Mouse (Mus musculus) myocyte (in vitro differentiated cells): ENCODE results near the gene Cacna2d4.

Experiments used
- CEBPB ChIP-seq: IDR thresholded peaks from 2 replicates; pipeline ENCODE4 v1.6.1; 2011; ENCODE audit warnings: mild to moderate bottlenecking, moderate library complexity; ENCODE audit not compliant: poor library complexity, insufficient read depth, severe bottlenecking
- E2F4 ChIP-seq: IDR thresholded peaks from one replicate; pipeline ENCODE4 v1.6.1; 2011; ENCODE audit warnings: mild to moderate bottlenecking, control low read depth, moderate library complexity; ENCODE audit not compliant: insufficient read depth
- MAX ChIP-seq: IDR thresholded peaks from one replicate; pipeline ENCODE4 v1.6.1; 2011; ENCODE audit warnings: low read depth, mild to moderate bottlenecking, control low read depth
- MYOD1 ChIP-seq, 3 experiments: IDR thresholded peaks; one replicate each; pipeline ENCODE4 v1.6.1; 2011; ENCODE audit warnings: control low read depth in 2 of 3, low read depth in 2 of 3, mild to moderate bottlenecking in 2 of 3, moderate library complexity in 1 of 3; ENCODE audit not compliant: insufficient read length in 2 of 3, control insufficient read depth in 1 of 3
- MYOG ChIP-seq, 3 experiments: IDR thresholded peaks; one replicate each; pipeline ENCODE4 v1.6.1; 2011; ENCODE audit warnings: control low read depth in 2 of 3, low read depth in 2 of 3, mild to moderate bottlenecking in 2 of 3; ENCODE audit not compliant: insufficient read length in 2 of 3, control insufficient read depth in 1 of 3, insufficient read depth in 1 of 3
- POLR2A ChIP-seq: IDR thresholded peaks from one replicate; pipeline ENCODE4 v1.6.1; 2011; ENCODE audit warnings: low read depth, mild to moderate bottlenecking, control low read depth, moderate library complexity; ENCODE audit not compliant: insufficient read length
- POLR2AphosphoS2 ChIP-seq: IDR thresholded peaks from one replicate; pipeline ENCODE4 v1.6.1; 2011; ENCODE audit warnings: low read depth, control low read depth; ENCODE audit not compliant: insufficient read length
- SRF ChIP-seq: IDR thresholded peaks from one replicate; pipeline ENCODE4 v1.6.1; 2011; ENCODE audit warnings: low read depth; ENCODE audit not compliant: control insufficient read depth, insufficient read length
- TCF12 ChIP-seq: IDR thresholded peaks from one replicate; pipeline ENCODE4 v1.6.1; 2011; ENCODE audit warnings: mild to moderate bottlenecking, control low read depth; ENCODE audit not compliant: poor library complexity, insufficient read depth, severe bottlenecking
- TCF3 ChIP-seq: IDR thresholded peaks from one replicate; pipeline ENCODE4 v1.6.1; 2011; ENCODE audit warnings: low read depth, control low read depth; ENCODE audit not compliant: insufficient read length
- USF1 ChIP-seq: IDR thresholded peaks from one replicate; pipeline ENCODE4 v1.6.1; 2011; ENCODE audit warnings: low read depth, mild to moderate bottlenecking, control low read depth, moderate library complexity

DNA sequence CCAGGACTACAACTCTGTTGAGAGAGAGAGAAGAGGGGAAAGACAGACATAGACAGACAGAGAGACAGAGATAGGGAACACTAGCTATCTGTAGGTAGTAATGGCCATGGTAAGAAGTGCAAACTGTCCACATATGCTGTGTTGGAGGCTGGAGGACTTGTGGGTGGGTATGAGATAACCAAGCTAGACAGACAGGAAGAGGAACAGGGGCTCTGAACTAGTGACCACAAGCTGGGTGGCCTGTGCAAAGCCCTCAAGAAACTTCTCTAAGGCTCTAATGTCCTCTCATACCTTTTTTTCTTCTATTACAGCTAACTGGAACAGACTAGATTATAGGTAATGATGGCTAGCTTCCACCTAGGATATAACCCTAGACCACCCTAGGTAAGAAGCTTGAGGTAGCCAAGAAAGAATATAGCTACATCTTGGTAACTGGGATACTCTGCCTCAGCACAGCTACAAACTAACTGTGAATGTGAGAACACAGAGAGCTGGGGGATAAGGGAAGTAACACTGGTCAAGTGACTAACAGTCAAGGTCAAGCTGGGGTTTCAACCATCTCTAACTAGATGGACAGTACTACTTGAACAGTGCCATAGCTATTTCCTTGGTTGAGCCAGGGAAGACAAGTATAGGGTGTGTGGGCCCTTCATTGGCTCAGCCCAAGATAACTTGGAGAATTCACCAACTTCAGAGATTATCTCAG lies 136.8 kb downstream of the Cacna2d4 start:
- TF ChIP-seq POLR2AphosphoS2, result no peak
- TF ChIP-seq POLR2A, result no peak
- TF ChIP-seq MAX, result no peak
- no peak for TF ChIP-seq E2F4
- TF ChIP-seq TCF3, result no peak
- TF ChIP-seq MYOG (IDR thresholded peaks at IDR 0.05; ENCODE audit: control insufficient read depth in 1 of 3, insufficient read depth in 1 of 3, insufficient read length in 2 of 3, low read depth in 2 of 3), result no peak
- TF ChIP-seq CEBPB, result no peak
- TF ChIP-seq USF1, result no peak
- no peak for TF ChIP-seq MYOD1 (IDR thresholded peaks at IDR 0.05; ENCODE audit: control insufficient read depth in 1 of 3, insufficient read length in 2 of 3, low read depth in 2 of 3)
- no peak for TF ChIP-seq SRF
- no peak for TF ChIP-seq TCF12
